Mouse (Mus musculus): ENCODE measurements around the gene Arhgdib.
A peak's percentile ranks its signal among the peaks of the same experiment; 100 is the strongest.
"Not testable (repeated sequence)": the region's sequence is repeated elsewhere in the genome, so short reads cannot be mapped to it uniquely, and the experiment has no call there.

Gene Arhgdib

DNA sequence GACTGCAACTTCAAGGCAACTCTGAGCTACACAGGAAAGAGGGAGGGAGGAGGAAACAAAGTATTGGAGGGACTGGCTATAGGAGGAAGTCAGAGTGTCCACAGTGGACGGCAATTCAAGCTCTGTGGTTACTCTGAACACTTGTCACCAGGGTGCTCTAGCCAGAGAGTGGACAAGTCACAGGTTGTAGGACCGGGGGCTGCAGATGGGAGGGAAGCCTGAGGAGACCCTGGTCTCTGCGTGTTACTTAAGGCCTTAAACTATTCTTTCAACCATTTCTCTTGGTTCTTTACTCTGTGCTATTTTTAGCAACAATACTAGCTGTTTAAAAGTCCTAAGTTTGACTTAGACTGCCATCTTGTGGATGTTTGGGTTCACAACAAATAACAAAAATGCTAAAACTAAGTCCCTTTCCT lies 38.6 kb upstream of the Arhgdib start:
- TF ChIP-seq POU5F1 (IDR thresholded peaks at IDR 0.05; ENCODE audit: borderline replicate concordance, low read length) = no peak
- peak; percentile 22; the same call in 1 of the 2 replicates for TF ChIP-seq CTCF (conservative IDR thresholded peaks at IDR 0.05; ENCODE audit: low read length)
- peaks cover 13% of the 10 kb centered on the region; the same call in 1 of the 2 replicates for H3K4me1 ChIP-seq (replicated peaks; ENCODE audit: low read depth, low read length)
- H3K4me3 ChIP-seq (replicated peaks; ENCODE audit: low read length) = no peak overlapping the region
- H3K9me3 ChIP-seq (ENCODE audit: low read length) = no peaks in the 10 kb centered on the region
- no peaks in the 10 kb centered on the region for H3K27me3 ChIP-seq (ENCODE audit: insufficient read depth, low read length)
- no peaks in the 10 kb centered on the region for H3K36me3 ChIP-seq (ENCODE audit: insufficient read depth, low read length)

- H3K4me1 ChIP-seq (replicated peaks; ENCODE audit: low read depth, low read length) = 0 out of 2 replicates have a peak, but pooled peaks cover 9% of the 10 kb centered on the region
- no peak overlapping the region for H3K4me3 ChIP-seq (replicated peaks; ENCODE audit: low read length)
- H3K9me3 ChIP-seq (ENCODE audit: low read length) = no peaks in the 10 kb centered on the region
- H3K36me3 ChIP-seq (ENCODE audit: insufficient read depth, low read length) = no peaks in the 10 kb centered on the region
- H3K27me3 ChIP-seq (ENCODE audit: insufficient read depth, low read length) = no peaks in the 10 kb centered on the region
- TF ChIP-seq POU5F1 (IDR thresholded peaks at IDR 0.05; ENCODE audit: borderline replicate concordance, low read length) (no peak), NANOG (IDR thresholded peaks at IDR 0.05; ENCODE audit: borderline replicate concordance, low read length) (no peak), CTCF (conservative IDR thresholded peaks at IDR 0.05; ENCODE audit: low read length) (no peak)
Measured at GRCm38 (mm10) chr6:136979274-136980082, 37.8 kb upstream of the Arhgdib start.

- not testable (repeated sequence) for H3K36me3 ChIP-seq (ENCODE audit: insufficient read depth, low read length); H3K4me3 ChIP-seq (replicated peaks; ENCODE audit: low read length); H3K9me3 ChIP-seq (ENCODE audit: low read length); H3K27me3 ChIP-seq (ENCODE audit: insufficient read depth, low read length)
- peaks cover 11% of the 10 kb centered on the region for H3K4me1 ChIP-seq (replicated peaks; ENCODE audit: low read depth, low read length)
- TF ChIP-seq CTCF (conservative IDR thresholded peaks at IDR 0.05; ENCODE audit: low read length) = peak; percentile 17; the same call in 1 of the 2 replicates
Measured at GRCm38 (mm10) chr6:136968877-136969276, 27.2 kb upstream of the Arhgdib start.

GRCm38 (mm10) chr6:136967466-136967865 lies 25.8 kb upstream of the Arhgdib start:
- Histone ChIP-seq H3K4me1 (replicated peaks; ENCODE audit: low read depth, low read length) (peaks cover 11% of the 10 kb centered on the region), H3K9me3 (ENCODE audit: low read length) (no peaks in the 10 kb centered on the region), H3K4me3 (replicated peaks; ENCODE audit: low read length) (no peak overlapping the region), H3K27me3 (ENCODE audit: insufficient read depth, low read length) (no peaks in the 10 kb centered on the region), H3K36me3 (ENCODE audit: insufficient read depth, low read length) (no peaks in the 10 kb centered on the region)
- TF ChIP-seq CTCF (conservative IDR thresholded peaks at IDR 0.05; ENCODE audit: low read length) (no peak), POU5F1 (IDR thresholded peaks at IDR 0.05; ENCODE audit: borderline replicate concordance, low read length) (no peak), NANOG (IDR thresholded peaks at IDR 0.05; ENCODE audit: borderline replicate concordance, low read length) (no peak)

DNA sequence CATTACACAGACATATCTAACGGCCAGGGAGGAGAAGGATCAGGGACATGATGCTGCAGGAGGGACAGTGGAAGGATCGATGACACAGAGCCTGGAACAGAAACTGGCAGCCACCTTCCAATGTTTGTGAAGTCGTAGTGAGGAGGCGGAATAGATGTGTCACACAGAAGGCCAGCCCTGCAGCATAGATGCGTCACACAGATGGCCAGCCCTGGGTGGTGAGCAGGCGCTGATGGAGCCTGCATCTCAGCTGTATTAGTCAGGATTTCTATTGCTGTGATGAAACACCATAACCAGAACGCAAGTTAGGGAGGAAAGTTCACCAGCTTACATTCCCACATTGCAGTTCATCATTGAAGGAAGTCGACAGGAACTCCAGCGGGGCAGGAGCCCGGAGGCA lies 24.2 kb upstream of the Arhgdib start:
- H3K36me3 ChIP-seq (ENCODE audit: insufficient read depth, low read length) = no peaks in the 10 kb centered on the region
- no peak overlapping the region for H3K4me3 ChIP-seq (replicated peaks; ENCODE audit: low read length)
- H3K27me3 ChIP-seq (ENCODE audit: insufficient read depth, low read length) = no peaks in the 10 kb centered on the region

GRCm38 (mm10) chr6:136964609-136965510 lies 23.2 kb upstream of the Arhgdib start:
- no peak overlapping the region for H3K4me3 ChIP-seq (replicated peaks; ENCODE audit: low read length)
- no peak for TF ChIP-seq POU5F1 (IDR thresholded peaks at IDR 0.05; ENCODE audit: borderline replicate concordance, low read length)
- TF ChIP-seq NANOG (IDR thresholded peaks at IDR 0.05; ENCODE audit: borderline replicate concordance, low read length) = no peak
- no peak for TF ChIP-seq CTCF (conservative IDR thresholded peaks at IDR 0.05; ENCODE audit: low read length)
- H3K9me3 ChIP-seq (ENCODE audit: low read length) = no peaks in the 10 kb centered on the region
- no peaks in the 10 kb centered on the region for H3K36me3 ChIP-seq (ENCODE audit: insufficient read depth, low read length)
- peaks cover 11% of the 10 kb centered on the region for H3K4me1 ChIP-seq (replicated peaks; ENCODE audit: low read depth, low read length)
- no peaks in the 10 kb centered on the region for H3K27me3 ChIP-seq (ENCODE audit: insufficient read depth, low read length)

More for the DNA sequence above, 24.2 kb upstream of the Arhgdib start:
- TF ChIP-seq NANOG (IDR thresholded peaks at IDR 0.05; ENCODE audit: borderline replicate concordance, low read length) = no peak
- no peak for TF ChIP-seq CTCF (conservative IDR thresholded peaks at IDR 0.05; ENCODE audit: low read length)
- no peak for TF ChIP-seq POU5F1 (IDR thresholded peaks at IDR 0.05; ENCODE audit: borderline replicate concordance, low read length)
- H3K4me1 ChIP-seq (replicated peaks; ENCODE audit: low read depth, low read length) = peaks cover 11% of the 10 kb centered on the region
- H3K9me3 ChIP-seq (ENCODE audit: low read length) = no peaks in the 10 kb centered on the region

- TF ChIP-seq NANOG (IDR thresholded peaks at IDR 0.05; ENCODE audit: borderline replicate concordance, low read length) (no peak), POU5F1 (IDR thresholded peaks at IDR 0.05; ENCODE audit: borderline replicate concordance, low read length) (no peak), CTCF (conservative IDR thresholded peaks at IDR 0.05; ENCODE audit: low read length) (no peak)
- H3K4me3 ChIP-seq (replicated peaks; ENCODE audit: low read length) = no peak overlapping the region
- no peaks in the 10 kb centered on the region for H3K27me3 ChIP-seq (ENCODE audit: insufficient read depth, low read length)
- H3K4me1 ChIP-seq (replicated peaks; ENCODE audit: low read depth, low read length) = peaks cover 15% of the 10 kb centered on the region
- no peaks in the 10 kb centered on the region for H3K36me3 ChIP-seq (ENCODE audit: insufficient read depth, low read length)
- no peaks in the 10 kb centered on the region for H3K9me3 ChIP-seq (ENCODE audit: low read length)
Measured at GRCm38 (mm10) chr6:136962957-136963356, 21.3 kb upstream of the Arhgdib start.

DNA sequence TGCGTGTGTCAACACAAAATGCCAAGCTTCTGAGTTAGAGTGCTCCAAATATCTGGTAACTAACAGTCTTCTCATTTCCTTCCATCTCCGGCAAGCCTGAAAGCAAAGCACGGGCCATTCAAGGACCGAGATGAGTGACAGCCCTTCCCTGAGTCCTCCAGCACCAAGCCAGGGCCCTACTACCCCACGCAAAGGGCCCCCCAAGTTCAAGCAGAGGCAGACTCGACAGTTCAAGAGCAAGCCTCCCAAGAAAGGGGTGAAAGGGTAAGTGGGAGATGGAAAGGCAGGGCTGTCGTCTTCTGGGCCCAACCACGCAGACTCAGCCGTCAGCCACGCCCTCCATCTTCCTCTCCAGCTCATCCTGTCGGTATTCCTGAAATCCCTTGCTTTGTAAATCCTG lies 17.4 kb upstream of the Arhgdib start:
- Histone ChIP-seq H3K4me3 (replicated peaks; ENCODE audit: low read length) (no peak overlapping the region), H3K9me3 (ENCODE audit: low read length) (no peaks in the 10 kb centered on the region), H3K36me3 (ENCODE audit: insufficient read depth, low read length) (no peaks in the 10 kb centered on the region), H3K4me1 (replicated peaks; ENCODE audit: low read depth, low read length) (peaks cover 15% of the 10 kb centered on the region), H3K27me3 (ENCODE audit: insufficient read depth, low read length) (no peaks in the 10 kb centered on the region)
- TF ChIP-seq POU5F1 (IDR thresholded peaks at IDR 0.05; ENCODE audit: borderline replicate concordance, low read length) (no peak), CTCF (conservative IDR thresholded peaks at IDR 0.05; ENCODE audit: low read length) (no peak), NANOG (IDR thresholded peaks at IDR 0.05; ENCODE audit: borderline replicate concordance, low read length) (no peak)
